Mouse (Mus musculus) embryonic fibroblast, embryonic 13.5 days (primary cell): Measurements from ENCODE around the gene Csnk2b. TPM values are rescaled to one million over a fixed set of nuclear protein-coding genes. Genes with fewer than 3 reads are reported as not detected.

Experiments used
- H3K27ac ChIP-seq: 2 replicates; pipeline ENCODE4 v1.5.1; 2012; ENCODE audit warnings: low read length, control low read depth, inconsistent platforms; ENCODE audit not compliant: insufficient read depth
- H3K4me1 ChIP-seq: 2 replicates; pipeline ENCODE4 v1.6.1; 2011; ENCODE audit warnings: low read length; ENCODE audit not compliant: control insufficient read depth, insufficient read depth
- H3K4me3 ChIP-seq: 2 replicates; pipeline ENCODE4 v1.5.1; 2011; ENCODE audit warnings: mild to moderate bottlenecking, control low read depth, low read length; ENCODE audit not compliant: insufficient read depth
- CTCF ChIP-seq: IDR thresholded peaks from 2 replicates; pipeline ENCODE4 v1.5.1; 2011; ENCODE audit warnings: mild to moderate bottlenecking, control low read depth, low read length, moderate library complexity, borderline replicate concordance; ENCODE audit not compliant: insufficient read depth
- POLR2A ChIP-seq: IDR thresholded peaks from 2 replicates; pipeline ENCODE4 v1.6.1; 2011; ENCODE audit warnings: low read depth, mild to moderate bottlenecking, control low read depth, low read length, moderate library complexity
- polyA plus RNA-seq: library from polyadenylated mRNA; stranded (reverse); fragments of >200 nt; gene quantifications from 2 replicates; pipeline ENCODE4 v1.2.4, GENCODE M21; 2011; ENCODE audit warnings: low read depth; ENCODE audit not compliant: missing spikeins, insufficient read length

The Csnk2b gene
- polyA plus RNA-seq, 1 experiment: 169 TPM

- TF ChIP-seq POLR2A (no peak), CTCF (no peak)
- no peaks in the 10 kb centered on the region for H3K4me1 ChIP-seq
- no peak overlapping the region for H3K4me3 ChIP-seq
- H3K27ac ChIP-seq: no peak overlapping the region
Observed at GRCm38 (mm10) chr17:35077285-35077684, 44.6 kb downstream of the Csnk2b start.

DNA sequence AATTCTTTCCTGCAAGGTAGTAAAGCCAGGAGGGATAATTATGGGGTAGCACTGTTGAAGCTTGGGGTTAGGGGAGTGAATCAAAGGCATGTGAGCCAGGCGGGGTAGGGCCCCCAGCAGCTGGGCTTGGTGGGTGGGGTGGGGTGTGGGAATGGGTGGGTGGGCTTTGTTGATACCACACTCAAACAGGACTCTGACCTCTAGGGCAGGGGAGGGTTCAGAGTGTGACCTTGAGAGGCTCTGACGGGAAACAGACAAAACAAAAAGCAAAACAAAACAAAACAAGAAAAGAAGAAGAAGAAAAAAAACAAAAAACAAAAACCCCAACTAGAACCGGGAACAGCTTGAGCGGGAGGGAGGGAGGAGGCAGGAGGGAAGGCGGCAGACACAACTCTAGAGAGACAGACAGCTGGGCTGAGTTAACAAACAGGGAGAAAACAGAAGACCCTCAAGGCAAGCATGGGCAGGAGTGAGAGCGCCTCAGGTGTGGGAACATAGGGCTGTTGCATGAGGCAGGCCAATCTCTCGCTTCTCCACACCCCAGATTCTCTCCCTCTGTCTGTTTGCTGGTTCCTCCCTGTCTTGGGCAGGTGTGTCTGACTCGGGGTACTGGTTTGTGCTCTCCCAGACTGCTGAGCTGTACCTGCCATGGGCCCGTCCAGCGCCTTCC is 45.2 kb downstream of the Csnk2b start, which contains the start of gene Ly6g6e:
Gene Ly6g6e (plus strand): TSS at position 396 of the 670 bp plus-strand sequence.
- Histone ChIP-seq H3K4me3 (no peak within 1 kb of the TSS), H3K27ac (no peak within 1 kb of the TSS), H3K4me1 (no peaks in the 10 kb centered on the region)
- TF ChIP-seq CTCF (no peak), POLR2A (no peak)

DNA sequence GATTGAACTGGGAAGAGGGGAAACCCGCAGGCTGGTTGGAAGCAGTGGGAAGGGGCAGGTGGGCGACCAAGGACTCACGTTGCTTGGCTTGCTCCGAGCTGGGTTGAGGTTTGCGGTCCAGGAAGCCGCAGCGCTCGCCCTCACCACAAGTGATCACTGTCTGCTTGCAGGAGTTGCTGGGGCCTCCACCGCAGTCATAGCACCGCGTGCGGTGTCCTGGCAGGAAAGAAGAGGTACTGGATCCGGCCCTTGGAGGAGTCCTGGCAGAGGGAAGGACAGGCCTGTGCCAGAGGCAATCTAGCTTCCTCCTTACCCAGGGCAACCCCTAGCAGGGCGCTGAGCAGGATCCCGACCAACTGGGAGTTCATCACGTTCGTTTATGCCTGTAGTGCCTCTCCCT is 47.8 kb downstream of the Csnk2b start:
- Histone ChIP-seq H3K27ac (no peak overlapping the region), H3K4me1 (no peaks in the 10 kb centered on the region), H3K4me3 (no peak overlapping the region)
- TF ChIP-seq POLR2A (no peak), CTCF (no peak)

- TF ChIP-seq CTCF: no peak
- no peak for TF ChIP-seq POLR2A
- no peak overlapping the region for H3K27ac ChIP-seq
- no peaks in the 10 kb centered on the region for H3K4me1 ChIP-seq
- no peak overlapping the region for H3K4me3 ChIP-seq
Observed at GRCm38 (mm10) chr17:35071454-35071853, 50.4 kb downstream of the Csnk2b start.

DNA sequence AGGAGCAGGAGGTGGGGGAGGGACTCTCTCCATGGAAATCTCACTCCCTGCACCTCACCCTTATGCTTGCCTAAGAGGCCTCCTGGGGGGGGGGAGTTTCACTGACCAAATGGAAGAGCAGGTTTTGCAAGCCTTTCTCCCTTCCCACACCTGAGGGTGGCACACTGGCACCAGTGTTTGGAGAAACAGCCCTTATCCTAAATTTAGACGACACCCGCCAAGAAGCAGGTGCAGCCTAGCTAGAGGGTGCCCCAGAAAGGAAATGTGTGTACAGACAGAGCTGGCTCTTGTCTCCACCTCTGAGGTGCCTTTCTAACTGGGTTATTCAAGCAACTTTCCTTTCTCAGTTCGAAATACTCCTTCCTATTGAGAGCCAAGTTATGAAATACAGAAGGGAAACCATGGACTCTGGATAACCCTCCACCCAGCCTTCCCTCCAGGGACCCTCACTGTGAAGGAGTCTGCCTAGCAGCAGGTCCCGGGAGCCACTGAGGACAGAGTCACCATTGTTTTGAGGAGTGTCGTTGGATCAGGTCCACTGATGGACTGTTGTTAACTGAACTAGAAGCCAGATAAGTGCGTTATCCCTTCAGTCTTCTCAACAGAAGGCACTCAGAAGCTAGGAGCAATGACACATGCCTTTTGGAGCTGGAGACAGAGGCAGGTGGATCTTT is 51.2 kb downstream of the Csnk2b start:
- TF ChIP-seq CTCF: no peak
- no peak overlapping the region for H3K4me3 ChIP-seq
- H3K4me1 ChIP-seq: no peaks in the 10 kb centered on the region
- no peak overlapping the region for H3K27ac ChIP-seq

- H3K4me3 ChIP-seq: no peak overlapping the region
- no peaks in the 10 kb centered on the region for H3K4me1 ChIP-seq
- H3K27ac ChIP-seq: no peak overlapping the region
- TF ChIP-seq CTCF (no peak), POLR2A (no peak)
Observed at GRCm38 (mm10) chr17:35068213-35068914, 53.5 kb downstream of the Csnk2b start.

Other genes starting within 250 kb of the Csnk2b start
- 12.3 and 16.2 TPM in 2 replicates for gene Zbtb12, start 242.6 kb downstream of the Csnk2b start, polyA plus RNA-seq
- 0.58 TPM in 1 of 2 replicates, not detected in the other for gene Gm20547, start 240.0 kb downstream of the Csnk2b start, polyA plus RNA-seq
- gene C2, start 223.8 kb downstream of the Csnk2b start, polyA plus RNA-seq: 3.0 and 6.6 TPM in 2 replicates
- gene Ehmt2, start 223.6 kb downstream of the Csnk2b start, polyA plus RNA-seq: 84.7 and 94.2 TPM in 2 replicates
- not detected in 2 replicates for gene Slc44a4, start 207.6 kb downstream of the Csnk2b start, polyA plus RNA-seq
- 10.0 and 11.3 TPM in 2 replicates for gene Neu1, start 190.8 kb downstream of the Csnk2b start, polyA plus RNA-seq
- gene Hspa1b, start 162.8 kb downstream of the Csnk2b start, polyA plus RNA-seq: 20.9 and 36.6 TPM in 2 replicates
- not detected in 2 replicates for gene Gm20481, start 152.1 kb downstream of the Csnk2b start, polyA plus RNA-seq
- 6.0 and 6.5 TPM in 2 replicates for gene Hspa1a, start 149.9 kb downstream of the Csnk2b start, polyA plus RNA-seq
- gene Hspa1l, start 149.3 kb downstream of the Csnk2b start, polyA plus RNA-seq: not detected in 2 replicates
- 74.8 and 93.3 TPM in 2 replicates for gene Lsm2, start 140.2 kb downstream of the Csnk2b start, polyA plus RNA-seq
- gene Vars, start 121.1 kb downstream of the Csnk2b start, polyA plus RNA-seq: 81.3 and 85.7 TPM in 2 replicates
- gene Vwa7, start 105.5 kb downstream of the Csnk2b start, polyA plus RNA-seq: 0.12 and 0.26 TPM in 2 replicates
- not detected in 2 replicates for gene Sapcd1, start 94.0 kb downstream of the Csnk2b start, polyA plus RNA-seq
- 1.2 and 2.8 TPM in 2 replicates for gene Msh5, start 75.3 kb downstream of the Csnk2b start, polyA plus RNA-seq
- 266 and 360 TPM in 2 replicates for gene Clic1, start 72.1 kb downstream of the Csnk2b start, polyA plus RNA-seq
- 46.4 and 52.8 TPM in 2 replicates for gene Ddah2, start 63.0 kb downstream of the Csnk2b start, polyA plus RNA-seq
- not detected in 2 replicates for gene Ly6g6c, start 56.7 kb downstream of the Csnk2b start, polyA plus RNA-seq
- 0.22 TPM in 1 of 2 replicates, not detected in the other for gene Mpig6b, start 55.9 kb downstream of the Csnk2b start, polyA plus RNA-seq
- gene Ly6g6e, start 45.2 kb downstream of the Csnk2b start, polyA plus RNA-seq: not detected in 2 replicates
- gene Ly6g6d, start 44.0 kb downstream of the Csnk2b start, polyA plus RNA-seq: not detected in 2 replicates
- not detected in 2 replicates for gene Ly6g6f, start 36.4 kb downstream of the Csnk2b start, polyA plus RNA-seq
- gene Abhd16a, start 32.8 kb downstream of the Csnk2b start, polyA plus RNA-seq: 31.8 and 33.9 TPM in 2 replicates
- not detected in 2 replicates for gene Ly6g5c, start 13.8 kb downstream of the Csnk2b start, polyA plus RNA-seq
- 0.74 TPM in 1 of 2 replicates, not detected in the other for gene Ly6g5b, start 6.6 kb downstream of the Csnk2b start, polyA plus RNA-seq
- 8.9 and 10.2 TPM in 2 replicates for gene Gpank1, start 598 bp downstream of the Csnk2b start, polyA plus RNA-seq
- 16.1 and 18.4 TPM in 2 replicates for gene D17H6S53E, start 4.3 kb upstream of the Csnk2b start, polyA plus RNA-seq
- 0.48 TPM in 1 of 2 replicates, not detected in the other for gene Apom, start 10.0 kb upstream of the Csnk2b start, polyA plus RNA-seq
- gene Bag6, start 13.1 kb upstream of the Csnk2b start, polyA plus RNA-seq: 193 and 196 TPM in 2 replicates
- 174 and 183 TPM in 2 replicates for gene Prrc2a, start 42.8 kb upstream of the Csnk2b start, polyA plus RNA-seq
- not detected in 2 replicates for gene Aif1, start 54.0 kb upstream of the Csnk2b start, polyA plus RNA-seq
- 2.5 and 3.5 TPM in 2 replicates for gene Lst1, start 66.4 kb upstream of the Csnk2b start, polyA plus RNA-seq
- gene Ltb, start 72.4 kb upstream of the Csnk2b start, polyA plus RNA-seq: not detected in 2 replicates
- gene Tnf, start 80.0 kb upstream of the Csnk2b start, polyA plus RNA-seq: 0.35 TPM in 1 of 2 replicates, not detected in the other
- not detected in 2 replicates for gene Lta, start 83.3 kb upstream of the Csnk2b start, polyA plus RNA-seq
- not detected in 2 replicates for gene Gm16181, start 98.8 kb upstream of the Csnk2b start, polyA plus RNA-seq
- gene Atp6v1g2, start 111.6 kb upstream of the Csnk2b start, polyA plus RNA-seq: 2.0 and 3.7 TPM in 2 replicates
- 7.9 and 10.1 TPM in 2 replicates for gene Nfkbil1, start 113.7 kb upstream of the Csnk2b start, polyA plus RNA-seq
- gene Ddx39b, start 119.7 kb upstream of the Csnk2b start, polyA plus RNA-seq: 182 and 227 TPM in 2 replicates
- gene H2-D1, start 140.7 kb upstream of the Csnk2b start, polyA plus RNA-seq: 98.1 and 108 TPM in 2 replicates
- not detected in 2 replicates for gene H2-Q1, start 198.4 kb upstream of the Csnk2b start, polyA plus RNA-seq
- gene H2-Q2, start 220.2 kb upstream of the Csnk2b start, polyA plus RNA-seq: not detected in 2 replicates